Mouse (Mus musculus): ENCODE data around the gene Ifitm10. TPM values are rescaled to one million over a fixed set of nuclear protein-coding genes. Genes with fewer than 3 reads are reported as not detected.
"Not testable (repeated sequence)": the region's sequence is repeated elsewhere in the genome, so short reads cannot be mapped to it uniquely, and the experiment has no call there.

The Ifitm10 gene
- polyA plus RNA-seq, 1 experiment from 2014 or later, result 1.8 TPM

GRCm38 (mm10) chr7:142285130-142285835, 88.3 kb downstream of the Ifitm10 start:
- WGBS (ENCODE audit: insufficient replicate concordance), result 26% methylated on average over 23 of the region's 23 CpGs
- Histone ChIP-seq H3K27me3 (peaks cover 48% of the 10 kb centered on the region), H3K9me3 (replicated peaks) (no peaks in the 10 kb centered on the region), H3K27ac (no peak overlapping the region), H3K4me2 (peak overlapping the region; percentile 73), H3K36me3 (no peaks in the 10 kb centered on the region), H3K4me1 (replicated peaks) (peaks cover 7% of the 10 kb centered on the region), H3K4me3 (replicated peaks) (peak overlapping the region; percentile 59; the same call in 1 of the 2 replicates), H3K9ac (no peak overlapping the region)
- DNase-seq, result no peak
- no peak for ATAC-seq (ENCODE audit: low read depth)

DNA sequence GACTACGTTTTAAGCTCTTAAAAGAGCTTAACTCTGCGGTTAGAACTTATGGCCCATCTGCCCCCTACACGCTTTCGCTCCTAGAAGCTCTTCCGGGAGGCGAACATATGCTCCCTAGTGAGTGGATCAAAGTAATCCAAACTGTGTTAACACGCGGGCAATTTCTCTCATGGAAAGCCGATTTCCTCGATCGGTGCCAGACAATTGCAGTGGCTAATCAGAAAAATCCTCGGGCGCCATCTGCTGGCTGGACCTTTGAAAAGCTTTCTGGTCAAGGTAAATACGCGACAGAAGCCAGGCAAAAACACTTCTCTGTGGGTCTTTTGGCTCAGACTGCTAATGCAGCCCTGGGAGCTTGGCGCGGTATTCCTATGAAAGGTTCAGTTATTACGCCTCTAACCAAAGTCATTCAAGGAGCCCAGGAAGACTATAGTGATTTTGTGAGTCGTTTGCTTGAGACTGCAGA, 88.9 kb downstream of the Ifitm10 start:
- peak; percentile 70 for DNase-seq
- Histone ChIP-seq H3K4me2 (peak overlapping the region; percentile 73), H3K4me3 (replicated peaks) (peak overlapping the region; percentile 59), H3K4me1 (replicated peaks) (peaks cover 7% of the 10 kb centered on the region), H3K27ac (no peak overlapping the region), H3K9ac (peak overlapping the region; percentile 50), H3K36me3 (no peaks in the 10 kb centered on the region), H3K9me3 (replicated peaks) (no peaks in the 10 kb centered on the region), H3K27me3 (peaks cover 48% of the 10 kb centered on the region)
- WGBS (ENCODE audit: insufficient replicate concordance), result under 1% methylated on average over 19 of the region's 19 CpGs
- ATAC-seq (ENCODE audit: low read depth), result no peak

DNA sequence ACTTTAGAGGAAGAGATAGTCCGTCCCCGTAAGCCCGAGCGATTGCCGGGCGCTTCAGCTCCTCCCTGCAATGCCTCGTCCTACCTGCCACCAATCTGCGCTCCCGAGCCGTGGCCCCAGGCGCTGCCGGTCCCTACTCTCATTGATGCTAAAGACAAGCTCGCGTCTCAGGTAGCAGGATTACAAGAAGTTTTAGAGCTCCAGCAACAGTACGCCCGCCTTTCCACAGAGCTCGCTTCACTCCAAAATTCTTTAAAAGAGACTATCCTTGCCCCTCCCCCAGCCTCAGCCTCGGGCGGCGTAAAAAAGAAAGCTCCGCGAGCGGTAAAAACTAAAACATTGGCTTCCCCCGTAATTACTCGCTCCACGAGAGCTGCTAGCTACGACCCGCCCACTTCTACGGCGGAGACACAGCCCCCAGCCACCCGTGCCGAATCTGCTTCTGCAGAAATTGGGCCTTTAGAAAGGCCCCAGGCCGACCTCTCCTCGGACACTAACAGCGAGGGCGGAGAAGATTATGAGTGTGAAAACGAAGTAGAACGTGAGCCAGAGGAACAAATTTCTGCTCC, 89.4 kb downstream of the Ifitm10 start:
- H3K27ac ChIP-seq, result no peak overlapping the region
- peak; percentile 50; the same call in 1 of the 2 replicates for ATAC-seq (ENCODE audit: low read depth)
- peak overlapping the region; percentile 59 for H3K4me3 ChIP-seq (replicated peaks)
- DNase-seq, result peak; percentile 13
- H3K27me3 ChIP-seq, result peaks cover 52% of the 10 kb centered on the region
- H3K4me1 ChIP-seq (replicated peaks), result peaks cover 7% of the 10 kb centered on the region
- no peaks in the 10 kb centered on the region for H3K9me3 ChIP-seq (replicated peaks)
- peak overlapping the region; percentile 73 for H3K4me2 ChIP-seq
- H3K9ac ChIP-seq, result peak overlapping the region; percentile 50
- H3K36me3 ChIP-seq, result no peaks in the 10 kb centered on the region
- under 1% methylated on average over 38 of the region's 38 CpGs for WGBS (ENCODE audit: insufficient replicate concordance)

DNA sequence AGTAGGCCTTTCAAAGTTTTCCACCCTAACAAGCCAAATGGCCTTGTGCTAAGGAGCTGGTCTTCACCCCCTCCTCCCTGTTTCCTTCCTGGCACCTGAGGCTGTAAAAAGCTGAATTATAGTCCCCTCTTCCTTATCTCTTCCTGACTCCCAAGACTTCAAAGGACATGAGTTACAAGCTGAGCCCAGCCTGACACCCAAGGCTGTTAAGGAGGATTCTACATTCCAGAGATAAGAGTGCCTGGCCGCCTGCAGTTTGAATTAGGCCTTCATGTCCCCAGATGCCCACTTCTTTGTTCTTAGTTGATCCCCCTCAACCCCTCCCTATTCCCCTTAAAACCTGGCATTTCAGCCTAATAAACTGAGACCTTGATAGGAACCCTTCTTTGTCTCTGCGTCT, 90.7 kb downstream of the Ifitm10 start:
- not testable (repeated sequence) for H3K27ac ChIP-seq; H3K4me3 ChIP-seq (replicated peaks); H3K9ac ChIP-seq; H3K36me3 ChIP-seq; H3K4me1 ChIP-seq (replicated peaks); H3K9me3 ChIP-seq (replicated peaks); ATAC-seq (ENCODE audit: low read depth); DNase-seq; H3K4me2 ChIP-seq
- peaks cover 53% of the 10 kb centered on the region for H3K27me3 ChIP-seq
- WGBS (ENCODE audit: insufficient replicate concordance), result 40% methylated on average over 2 of the region's 2 CpGs

DNA sequence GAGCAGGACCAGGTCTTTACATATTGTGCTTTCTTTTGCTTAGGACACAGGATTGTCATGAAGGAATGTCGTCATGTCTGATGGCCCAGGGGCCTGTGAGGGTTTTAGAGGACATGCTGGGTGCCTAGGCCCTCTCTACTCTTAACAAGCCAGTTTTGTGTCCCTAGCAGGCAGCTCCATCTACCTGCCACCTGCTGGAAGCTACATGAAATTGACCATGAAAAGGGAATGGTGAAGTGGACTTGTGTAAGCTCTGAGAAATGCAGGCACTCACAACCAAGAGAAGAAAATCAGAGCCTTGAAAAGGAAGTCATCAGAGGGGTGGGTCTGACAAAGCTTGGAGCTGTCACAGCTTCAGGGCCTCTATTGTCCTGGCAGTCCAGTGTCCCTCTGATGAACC, 94.3 kb downstream of the Ifitm10 start:
- not testable (repeated sequence) for H3K4me1 ChIP-seq (replicated peaks); H3K4me2 ChIP-seq; H3K9me3 ChIP-seq (replicated peaks); H3K36me3 ChIP-seq; H3K9ac ChIP-seq; ATAC-seq (ENCODE audit: low read depth); H3K4me3 ChIP-seq (replicated peaks); H3K27ac ChIP-seq; DNase-seq
- 64% methylated on average over 1 of the region's 1 CpGs for WGBS (ENCODE audit: insufficient replicate concordance)
- peaks cover 35% of the 10 kb centered on the region for H3K27me3 ChIP-seq

DNA sequence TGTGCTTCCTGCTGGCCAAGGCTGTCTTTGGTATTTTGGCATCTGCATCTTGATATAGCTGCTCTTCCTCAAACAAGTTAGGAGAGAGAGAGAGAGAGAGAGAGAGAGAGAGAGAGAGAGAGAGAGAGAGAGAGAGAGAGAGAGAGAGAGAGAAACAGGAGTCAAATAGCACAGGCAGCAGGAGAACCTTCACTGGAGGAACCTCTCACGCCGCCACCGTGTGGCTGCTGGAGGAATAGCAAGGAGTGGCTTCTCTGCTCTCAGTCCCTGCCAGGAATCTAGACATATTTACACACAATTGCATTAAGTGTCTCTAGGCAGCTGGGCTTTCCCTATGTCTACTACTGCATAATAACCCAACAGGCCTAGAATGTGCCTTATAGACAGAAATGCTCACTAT, 95.4 kb downstream of the Ifitm10 start:
- H3K4me3 ChIP-seq (replicated peaks); H3K9me3 ChIP-seq (replicated peaks); H3K9ac ChIP-seq; H3K36me3 ChIP-seq; H3K4me1 ChIP-seq (replicated peaks); H3K4me2 ChIP-seq; ATAC-seq (ENCODE audit: low read depth); H3K27ac ChIP-seq: not testable (repeated sequence)
- WGBS (ENCODE audit: insufficient replicate concordance), result 0% methylated on average over 3 of the region's 3 CpGs
- DNase-seq, result peak; percentile 16
- peaks cover 24% of the 10 kb centered on the region for H3K27me3 ChIP-seq

Other genes with a start within 250 kb of the Ifitm10 start
- not detected in 2 replicates for gene Gm39115, start 237.7 kb downstream of the Ifitm10 start, polyA plus RNA-seq (2015; fragmentation: Nextera tagmentation; extraction: Ambion mirVana)
- gene Gm45337, start 229.1 kb downstream of the Ifitm10 start, polyA plus RNA-seq (2015; fragmentation: Nextera tagmentation; extraction: Ambion mirVana), result not detected in 2 replicates
- not detected in 2 replicates for gene Gm29735, start 216.6 kb downstream of the Ifitm10 start, polyA plus RNA-seq (2015; fragmentation: Nextera tagmentation; extraction: Ambion mirVana)
- gene Gm4553, start 208.0 kb downstream of the Ifitm10 start, polyA plus RNA-seq (2015; fragmentation: Nextera tagmentation; extraction: Ambion mirVana), result not detected in 2 replicates
- not detected in 2 replicates for gene Krtap5-2, start 197.7 kb downstream of the Ifitm10 start, polyA plus RNA-seq (2015; fragmentation: Nextera tagmentation; extraction: Ambion mirVana)
- not detected in 2 replicates for gene Gm10153, start 183.4 kb downstream of the Ifitm10 start, polyA plus RNA-seq (2015; fragmentation: Nextera tagmentation; extraction: Ambion mirVana)
- not detected in 2 replicates for gene Krtap5-3, start 172.4 kb downstream of the Ifitm10 start, polyA plus RNA-seq (2015; fragmentation: Nextera tagmentation; extraction: Ambion mirVana)
- gene Gm7579, start 161.9 kb downstream of the Ifitm10 start, polyA plus RNA-seq (2015; fragmentation: Nextera tagmentation; extraction: Ambion mirVana), result not detected in 2 replicates
- gene Krtap5-5, start 143.8 kb downstream of the Ifitm10 start, polyA plus RNA-seq (2015; fragmentation: Nextera tagmentation; extraction: Ambion mirVana), result not detected in 2 replicates
- not detected in 2 replicates for gene Gm40460, start 132.7 kb downstream of the Ifitm10 start, polyA plus RNA-seq (2015; fragmentation: Nextera tagmentation; extraction: Ambion mirVana)
- gene Gm2431, start 115.4 kb downstream of the Ifitm10 start, polyA plus RNA-seq (2015; fragmentation: Nextera tagmentation; extraction: Ambion mirVana), result not detected in 2 replicates
- not detected in 2 replicates for gene Gm4559, start 99.4 kb downstream of the Ifitm10 start, polyA plus RNA-seq (2015; fragmentation: Nextera tagmentation; extraction: Ambion mirVana)
- gene Krtap5-1, start 76.6 kb downstream of the Ifitm10 start, polyA plus RNA-seq (2015; fragmentation: Nextera tagmentation; extraction: Ambion mirVana), result not detected in 2 replicates
- not detected in 2 replicates for gene Krtap5-4, start 70.2 kb downstream of the Ifitm10 start, polyA plus RNA-seq (2015; fragmentation: Nextera tagmentation; extraction: Ambion mirVana)
- gene Gm49369, start 8.9 kb upstream of the Ifitm10 start, polyA plus RNA-seq (2015; fragmentation: Nextera tagmentation; extraction: Ambion mirVana), result 0.61 TPM in 1 of 2 replicates, not detected in the other
- 297 and 306 TPM in 2 replicates for gene Ctsd, start 14.3 kb upstream of the Ifitm10 start, polyA plus RNA-seq (2015; fragmentation: Nextera tagmentation; extraction: Ambion mirVana)
- gene Syt8, start 61.1 kb upstream of the Ifitm10 start, polyA plus RNA-seq (2015; fragmentation: Nextera tagmentation; extraction: Ambion mirVana), result not detected in 2 replicates
- 3.4 and 4.3 TPM in 2 replicates for gene Tnni2, start 68.1 kb upstream of the Ifitm10 start, polyA plus RNA-seq (2015; fragmentation: Nextera tagmentation; extraction: Ambion mirVana)
- gene Lsp1, start 87.1 kb upstream of the Ifitm10 start, polyA plus RNA-seq (2015; fragmentation: Nextera tagmentation; extraction: Ambion mirVana), result 14.2 and 15.5 TPM in 2 replicates
- gene Tnnt3, start 125.1 kb upstream of the Ifitm10 start, polyA plus RNA-seq (2015; fragmentation: Nextera tagmentation; extraction: Ambion mirVana), result 1.6 and 2.6 TPM in 2 replicates
- 11.3 and 12.2 TPM in 2 replicates for gene Mrpl23, start 158.9 kb upstream of the Ifitm10 start, polyA plus RNA-seq (2015; fragmentation: Nextera tagmentation; extraction: Ambion mirVana)